Mouse (Mus musculus) common myeloid progenitor, adult 5-6 weeks (primary cell): Measurements from ENCODE around the gene Ift80. TPM values are rescaled to one million over a fixed set of nuclear protein-coding genes. Genes with fewer than 3 reads are reported as not detected.
"Not testable (repeated sequence)": the region's sequence is repeated elsewhere in the genome, so short reads cannot be mapped to it uniquely, and the experiment has no call there.

Experiments used
- ATAC-seq: replicated peaks from 2 replicates; pipeline ENCODE4 v1.8.0; 2016; ENCODE audit warnings: low read depth, mild to moderate bottlenecking, moderate TSS enrichment, inconsistent platforms; ENCODE audit not compliant: poor library complexity, severe bottlenecking
- total RNA-seq: library from RNA; stranded (forward); fragments of 200-1000, 187-1606 nt; gene quantifications from 2 replicates; pipeline ENCODE4 v1.2.3, GENCODE M21; 2017

Gene Ift80
- total RNA-seq, 1 experiment from 2014 or later, result 23.9 TPM

- ATAC-seq, result peak; percentile 8; the same call in 1 of the 2 replicates
Observed at GRCm38 (mm10) chr3:69004055-69004436, 324 bp downstream of the Ift80 start.

DNA sequence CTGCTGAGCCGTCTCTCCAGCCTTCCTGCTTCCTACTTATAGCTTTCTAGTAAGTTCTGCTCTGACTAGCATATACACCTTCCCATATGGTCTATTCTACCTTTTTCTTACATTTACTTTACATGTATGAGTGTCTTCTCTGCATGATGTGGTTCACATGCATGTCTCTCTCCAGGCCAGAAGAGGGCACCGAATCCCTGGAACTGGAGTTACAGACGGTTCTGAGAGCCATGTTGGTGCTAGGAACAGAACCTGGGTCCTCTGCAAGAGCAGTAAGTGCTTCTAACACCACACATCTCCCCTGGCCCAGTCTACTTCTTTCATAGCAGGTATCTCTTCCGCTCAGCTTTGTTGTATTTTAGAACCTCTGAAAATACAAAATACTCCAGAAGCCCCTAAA is 1.6 kb downstream of the Ift80 start:
- no peak for ATAC-seq

DNA sequence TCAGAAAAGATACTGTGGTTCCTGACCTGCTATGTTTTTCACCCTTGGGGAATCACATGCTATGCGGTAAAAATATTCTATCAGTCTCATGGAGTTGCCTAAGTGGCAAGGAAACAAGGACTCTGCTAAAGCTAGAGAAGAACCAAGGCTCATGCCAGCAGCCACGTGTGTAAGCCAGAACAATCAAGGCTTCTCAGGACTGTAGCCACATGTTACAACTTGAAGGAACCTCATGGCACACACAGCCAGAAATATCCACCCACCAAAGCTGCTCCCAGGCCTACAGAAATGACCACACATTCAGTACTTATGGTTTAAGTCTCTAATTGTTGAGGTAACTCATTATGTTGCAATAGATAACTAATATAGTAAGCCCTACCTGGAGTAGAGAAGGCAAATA is 17.8 kb downstream of the Ift80 start:
- ATAC-seq, result no peak

DNA sequence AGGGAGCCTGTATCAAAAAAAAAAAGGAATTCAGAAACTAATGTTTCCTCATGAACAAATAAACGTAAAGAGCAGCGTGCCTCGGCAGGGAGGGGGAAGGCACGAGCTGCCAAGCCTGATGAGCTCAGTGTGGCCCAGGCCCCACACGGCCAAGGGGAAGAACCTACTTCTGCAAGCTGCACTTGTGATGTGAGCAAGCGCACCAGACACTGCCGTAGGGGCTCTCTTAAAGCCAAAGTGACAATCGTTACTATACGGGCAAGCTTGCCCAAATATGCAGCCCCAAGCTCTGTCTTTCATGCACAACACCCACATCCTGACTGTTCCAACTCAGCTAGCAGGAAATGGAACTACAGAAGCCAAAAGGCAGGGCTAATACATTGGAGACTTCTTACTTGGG is 23.5 kb downstream of the Ift80 start:
- peak; percentile 71 for ATAC-seq

DNA sequence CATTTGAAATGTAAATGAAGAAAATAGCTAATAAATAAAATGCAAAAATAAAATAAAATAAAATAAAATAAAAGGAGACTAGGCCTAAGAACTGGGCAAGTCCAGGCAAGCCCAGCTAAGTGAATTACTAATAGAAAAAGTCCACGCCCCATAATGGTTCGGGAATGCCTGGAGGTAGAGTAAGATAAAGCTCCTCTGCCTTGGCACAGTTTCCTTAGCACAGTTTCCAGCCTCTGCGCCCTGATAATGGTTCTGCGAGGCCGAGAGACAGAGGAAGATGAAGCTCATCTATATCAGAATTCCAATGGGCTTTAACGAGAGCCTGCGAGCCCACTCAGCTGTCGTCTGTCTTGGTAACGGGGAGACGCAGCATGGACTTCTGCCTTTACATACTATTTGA is 25.2 kb downstream of the Ift80 start:
- ATAC-seq, result no peak

DNA sequence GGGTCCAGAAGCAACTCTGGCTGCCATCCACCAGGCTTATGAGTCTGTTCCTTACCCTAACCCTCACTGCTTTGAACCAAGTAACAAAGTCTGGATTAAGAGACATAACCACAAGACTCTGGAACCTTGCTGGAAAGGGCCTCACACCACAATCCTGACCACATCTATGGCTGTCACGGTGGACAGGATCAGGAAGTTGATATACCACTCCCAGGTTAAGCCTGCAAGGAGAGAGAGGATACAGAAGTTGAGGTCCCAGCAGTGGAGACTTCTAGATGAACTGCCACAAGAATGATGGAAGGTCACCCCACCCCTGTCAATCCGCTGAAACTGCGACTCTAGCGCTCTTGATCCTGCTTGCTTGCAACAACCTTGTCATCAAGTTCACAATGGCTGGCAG is 26.7 kb downstream of the Ift80 start:
- peak; percentile 74 for ATAC-seq

- ATAC-seq, result peak; percentile 17
Observed at GRCm38 (mm10) chr3:68975533-68976490, 28.6 kb downstream of the Ift80 start.

DNA sequence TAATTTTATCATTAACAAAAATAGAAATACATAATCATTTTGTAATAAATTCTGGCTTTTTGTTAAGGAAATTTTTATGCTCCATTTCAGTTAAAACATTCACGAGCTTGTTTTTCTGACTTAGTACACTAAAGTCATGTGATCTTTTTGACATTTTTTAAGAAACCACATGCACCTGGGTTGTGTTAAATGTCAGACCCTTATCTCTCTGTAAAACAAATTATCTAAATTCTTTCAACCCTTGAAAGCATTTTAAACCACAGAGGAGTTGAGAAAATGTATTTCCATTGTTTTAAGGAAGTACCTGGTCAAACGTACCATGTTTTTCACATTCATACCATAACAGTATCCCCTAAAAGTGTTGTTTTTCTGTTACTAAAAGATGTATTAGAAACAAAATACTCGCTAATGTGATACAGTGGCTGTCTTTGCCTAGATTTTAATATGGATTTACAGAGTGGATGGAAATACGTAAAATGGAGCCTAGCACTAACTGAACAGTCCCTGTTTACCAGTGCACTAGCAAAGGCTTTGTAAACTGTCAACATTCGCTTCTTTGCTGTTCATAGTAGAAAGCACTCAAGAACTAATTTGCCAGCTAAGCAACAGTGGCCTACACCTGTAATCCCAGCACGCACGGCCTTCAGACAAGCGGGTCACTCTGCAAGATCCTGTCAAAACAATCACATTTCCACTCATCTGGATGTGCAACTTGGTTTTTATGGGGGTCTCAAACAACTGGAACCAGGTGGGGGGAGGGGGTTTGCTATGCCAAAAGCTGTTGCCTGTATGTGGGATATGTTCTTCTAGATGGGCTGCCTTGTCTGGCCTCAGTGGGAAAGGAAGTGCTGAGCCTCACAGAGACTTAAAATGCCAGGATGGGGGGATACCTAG is 29.5 kb downstream of the Ift80 start:
- ATAC-seq, result no peak

GRCm38 (mm10) chr3:68973574-68973973 is 30.8 kb downstream of the Ift80 start:
- no peak for ATAC-seq

- ATAC-seq, result no peak
Observed at GRCm38 (mm10) chr3:68969091-68969590, 35.2 kb downstream of the Ift80 start.

GRCm38 (mm10) chr3:68967404-68967803 is 37.0 kb downstream of the Ift80 start:
- peak; percentile 32; the same call in 1 of the 2 replicates for ATAC-seq

- ATAC-seq, result no peak
Observed at GRCm38 (mm10) chr3:68966527-68967285, 37.7 kb downstream of the Ift80 start.

- no peak for ATAC-seq
Observed at GRCm38 (mm10) chr3:68964682-68965081, 39.7 kb downstream of the Ift80 start.

DNA sequence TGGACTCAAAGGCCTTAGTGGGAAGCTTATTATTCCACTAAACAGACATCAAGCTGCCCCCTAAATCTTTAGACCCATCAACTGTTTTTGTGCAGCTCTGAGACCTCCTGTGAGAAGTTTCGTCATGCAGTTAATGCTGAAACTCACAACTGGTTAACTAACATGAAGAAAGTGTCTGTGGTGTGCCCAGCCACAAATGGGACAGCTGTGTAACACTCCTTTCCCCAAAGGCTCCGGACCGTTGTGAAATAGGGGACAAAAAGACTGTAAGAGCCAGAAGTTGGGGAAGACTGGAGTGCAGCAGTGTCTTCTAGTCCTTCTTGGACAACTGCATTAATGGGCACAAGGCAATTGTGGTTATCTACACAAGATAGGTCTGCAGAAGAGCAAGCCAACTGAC is 47.0 kb downstream of the Ift80 start:
- ATAC-seq, result peak; percentile 43; the same call in 1 of the 2 replicates

- ATAC-seq, result 0 out of 2 replicates have a peak, but pooled peaks have one; percentile 16
Observed at GRCm38 (mm10) chr3:68956454-68956853, 47.9 kb downstream of the Ift80 start.

GRCm38 (mm10) chr3:68954487-68954886 is 49.9 kb downstream of the Ift80 start:
- ATAC-seq, result peak; percentile 70

GRCm38 (mm10) chr3:68952707-68953106 is 51.7 kb downstream of the Ift80 start:
- ATAC-seq, result no peak

GRCm38 (mm10) chr3:68951971-68952370 is 52.4 kb downstream of the Ift80 start:
- ATAC-seq, result not testable (repeated sequence)

- no peak for ATAC-seq
Observed at GRCm38 (mm10) chr3:68949381-68949780, 55.0 kb downstream of the Ift80 start.

DNA sequence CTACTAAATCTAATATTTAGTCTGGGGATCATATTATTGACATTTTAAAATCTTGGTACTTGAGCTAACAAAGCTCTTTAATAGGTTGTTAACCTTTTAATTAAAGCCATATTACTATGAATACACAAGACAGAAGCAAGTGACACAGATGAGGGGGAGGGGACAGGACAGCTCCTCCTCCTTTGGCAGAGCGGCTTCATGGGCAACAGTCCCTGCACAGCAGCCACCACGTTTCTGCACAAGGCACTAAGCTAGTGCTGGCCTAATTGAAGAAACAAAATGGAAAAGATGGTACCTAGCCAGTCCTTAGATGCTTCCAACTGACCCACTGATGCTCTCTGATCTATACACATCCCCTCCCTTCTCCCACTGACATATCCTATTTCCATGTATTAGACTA is 55.5 kb downstream of the Ift80 start:
- no peak for ATAC-seq
